Mouse (Mus musculus) limb, embryonic 12.5 days (tissue): ENCODE data around the gene Slc6a6. TPM values are rescaled to one million over a fixed set of nuclear protein-coding genes. Genes with fewer than 3 reads are reported as not detected.

Experiments used
- ATAC-seq: fragments of 200-750 bp; cut with Nextera tagmentation; 2 replicates; pipeline ENCODE4 v1.8.0; 2017; ENCODE audit warnings: low read depth, moderate TSS enrichment; ENCODE audit not compliant: insufficient number of reproducible peaks, insufficient read depth, low FRiP score, low TSS enrichment
- H3K27ac ChIP-seq: fragments of 300-500 bp; sonication (generic); 2 replicates; pipeline ENCODE4 v1.5.1; 2016; ENCODE audit warnings: mild to moderate bottlenecking, moderate library complexity
- H3K27me3 ChIP-seq: fragments of 300-500 bp; sonication (generic); 2 replicates; pipeline ENCODE4 v1.6.1; 2016; ENCODE audit warnings: mild to moderate bottlenecking, moderate library complexity
- H3K36me3 ChIP-seq: fragments of 300-500 bp; sonication (generic); 2 replicates; pipeline ENCODE4 v1.6.1; 2016; ENCODE audit warnings: mild to moderate bottlenecking, moderate library complexity
- H3K4me1 ChIP-seq: fragments of 300-500 bp; sonication (generic); replicated peaks from 2 replicates; pipeline ENCODE4 v1.6.1; 2016
- H3K4me2 ChIP-seq: fragments of 300-500 bp; sonication (generic); 2 replicates; pipeline ENCODE4 v1.6.1; 2016; ENCODE audit warnings: mild to moderate bottlenecking, moderate library complexity
- H3K4me3 ChIP-seq: fragments of 300-500 bp; sonication (generic); replicated peaks from 2 replicates; pipeline ENCODE4 v1.5.1; 2016; ENCODE audit warnings: mild to moderate bottlenecking
- H3K9ac ChIP-seq: fragments of 300-500 bp; sonication (generic); replicated peaks from 2 replicates; pipeline ENCODE4 v1.6.1; 2016; ENCODE audit warnings: mild to moderate bottlenecking, moderate library complexity
- H3K9me3 ChIP-seq: fragments of 300-500 bp; sonication (generic); 2 replicates; pipeline ENCODE4 v1.6.1; 2016; ENCODE audit warnings: mild to moderate bottlenecking, moderate library complexity
- WGBS: fragments of 180-500 bp; shearing (Covaris S2); methylation state at CpG from one replicate; pipeline ENCODE4 v1.1.7; 2016; 5-methylcytosine and 5-hydroxymethylcytosine counted together
- polyA plus RNA-seq: library from polyadenylated mRNA; unstranded; fragments of >200 nt; fragmentation: Nextera tagmentation; extraction: Ambion mirVana; gene quantifications from 2 replicates; pipeline ENCODE4 v1.2.1, GENCODE M21; 2016

Slc6a6 gene
- polyA plus RNA-seq, result 45.4 and 47.1 TPM in 2 replicates

GRCm38 (mm10) chr6:91683602-91684473 lies at the start of gene Slc6a6:
Gene Slc6a6, plus strand, starts transcription at chr6:91684053.
- Histone ChIP-seq H3K4me1 (peaks cover 37% of the 10 kb centered on the region), H3K4me2 (peak within 1 kb of the TSS; percentile 96), H3K9me3 (no peaks in the 10 kb centered on the region), H3K27ac (peak within 1 kb of the TSS; percentile 87), H3K9ac (peak within 1 kb of the TSS; percentile 88), H3K36me3 (no peaks in the 10 kb centered on the region), H3K4me3 (peak within 1 kb of the TSS; percentile 84), H3K27me3 (no peaks in the 10 kb centered on the region)
- peak; percentile 72 for ATAC-seq
- under 1% methylated on average over 59 of the region's 69 CpGs for WGBS

GRCm38 (mm10) chr6:91634417-91634816 lies 49.4 kb upstream of the Slc6a6 start:
- WGBS, result 75% methylated on average over 2 of the region's 2 CpGs
- H3K4me1 ChIP-seq, result peaks cover 8% of the 10 kb centered on the region
- no peaks in the 10 kb centered on the region for H3K36me3 ChIP-seq
- ATAC-seq, result no peak
- no peak overlapping the region for H3K9ac ChIP-seq
- H3K9me3 ChIP-seq, result no peaks in the 10 kb centered on the region
- no peak overlapping the region for H3K27ac ChIP-seq
- no peak overlapping the region for H3K4me2 ChIP-seq
- H3K4me3 ChIP-seq, result no peak overlapping the region
- H3K27me3 ChIP-seq, result no peaks in the 10 kb centered on the region

- Histone ChIP-seq H3K4me2 (no peak overlapping the region), H3K4me3 (no peak overlapping the region), H3K4me1 (peaks cover 8% of the 10 kb centered on the region), H3K27ac (no peak overlapping the region), H3K9ac (no peak overlapping the region), H3K9me3 (no peaks in the 10 kb centered on the region), H3K36me3 (no peaks in the 10 kb centered on the region), H3K27me3 (no peaks in the 10 kb centered on the region)
- ATAC-seq, result no peak
- WGBS, result 67% methylated on average over 2 of the region's 2 CpGs
Measured at GRCm38 (mm10) chr6:91634876-91635275, 49.0 kb upstream of the Slc6a6 start.

- peak overlapping the region; percentile 27 for H3K4me2 ChIP-seq
- WGBS, result 28% methylated on average over 9 of the region's 9 CpGs
- H3K4me3 ChIP-seq, result no peak overlapping the region
Measured at GRCm38 (mm10) chr6:91638204-91638995, 45.5 kb upstream of the Slc6a6 start.

GRCm38 (mm10) chr6:91643011-91643410 lies 40.8 kb upstream of the Slc6a6 start:
- H3K4me2 ChIP-seq, result no peak overlapping the region
- no peaks in the 10 kb centered on the region for H3K27me3 ChIP-seq
- no peak overlapping the region for H3K9ac ChIP-seq
- no peak for ATAC-seq
- 85% methylated on average over 5 of the region's 5 CpGs for WGBS
- H3K36me3 ChIP-seq, result no peaks in the 10 kb centered on the region
- H3K4me1 ChIP-seq, result peaks cover 12% of the 10 kb centered on the region
- no peak overlapping the region for H3K27ac ChIP-seq
- H3K4me3 ChIP-seq, result no peak overlapping the region
- H3K9me3 ChIP-seq, result no peaks in the 10 kb centered on the region

More at GRCm38 (mm10) chr6:91638204-91638995, 45.5 kb upstream of the Slc6a6 start:
- ATAC-seq, result 0 out of 2 replicates have a peak, but pooled peaks have one; percentile 44
- peak overlapping the region; percentile 78 for H3K27ac ChIP-seq
- H3K27me3 ChIP-seq, result no peaks in the 10 kb centered on the region
- H3K4me1 ChIP-seq, result peaks cover 8% of the 10 kb centered on the region
- H3K36me3 ChIP-seq, result no peaks in the 10 kb centered on the region
- no peak overlapping the region for H3K9ac ChIP-seq
- no peaks in the 10 kb centered on the region for H3K9me3 ChIP-seq

GRCm38 (mm10) chr6:91643416-91643921 lies 40.4 kb upstream of the Slc6a6 start:
- Histone ChIP-seq H3K4me3 (no peak overlapping the region), H3K27me3 (no peaks in the 10 kb centered on the region), H3K27ac (no peak overlapping the region), H3K9ac (no peak overlapping the region), H3K36me3 (no peaks in the 10 kb centered on the region), H3K9me3 (no peaks in the 10 kb centered on the region), H3K4me2 (no peak overlapping the region), H3K4me1 (peaks cover 8% of the 10 kb centered on the region)
- ATAC-seq, result no peak
- 84% methylated on average over 2 of the region's 2 CpGs for WGBS

GRCm38 (mm10) chr6:91646019-91646418 lies 37.8 kb upstream of the Slc6a6 start:
- WGBS, result 46% methylated on average over 10 of the region's 10 CpGs
- H3K4me3 ChIP-seq, result no peak overlapping the region
- no peaks in the 10 kb centered on the region for H3K27me3 ChIP-seq
- H3K36me3 ChIP-seq, result no peaks in the 10 kb centered on the region
- H3K27ac ChIP-seq, result 0 out of 2 replicates have a peak overlapping the region, but pooled peaks have one; percentile 41
- H3K4me1 ChIP-seq, result peaks cover 8% of the 10 kb centered on the region
- H3K9me3 ChIP-seq, result no peaks in the 10 kb centered on the region
- ATAC-seq, result 0 out of 2 replicates have a peak, but pooled peaks have one; percentile 22
- H3K4me2 ChIP-seq, result no peak overlapping the region
- no peak overlapping the region for H3K9ac ChIP-seq

- H3K9ac ChIP-seq, result no peak overlapping the region
- H3K4me3 ChIP-seq, result no peak overlapping the region
Measured at GRCm38 (mm10) chr6:91646822-91647221, 37.0 kb upstream of the Slc6a6 start.

GRCm38 (mm10) chr6:91647385-91647791 lies 36.5 kb upstream of the Slc6a6 start:
- no peaks in the 10 kb centered on the region for H3K36me3 ChIP-seq
- H3K27me3 ChIP-seq, result no peaks in the 10 kb centered on the region
- H3K4me3 ChIP-seq, result no peak overlapping the region
- 54% methylated on average over 9 of the region's 9 CpGs for WGBS
- peaks cover 8% of the 10 kb centered on the region for H3K4me1 ChIP-seq
- no peak overlapping the region for H3K9ac ChIP-seq
- H3K4me2 ChIP-seq, result no peak overlapping the region
- ATAC-seq, result 0 out of 2 replicates have a peak, but pooled peaks have one; percentile 33
- no peaks in the 10 kb centered on the region for H3K9me3 ChIP-seq
- no peak overlapping the region for H3K27ac ChIP-seq

More at GRCm38 (mm10) chr6:91646822-91647221, 37.0 kb upstream of the Slc6a6 start:
- H3K27me3 ChIP-seq, result no peaks in the 10 kb centered on the region
- H3K4me1 ChIP-seq, result peaks cover 8% of the 10 kb centered on the region
- H3K4me2 ChIP-seq, result no peak overlapping the region
- WGBS, result 58% methylated on average over 4 of the region's 4 CpGs
- H3K9me3 ChIP-seq, result no peaks in the 10 kb centered on the region
- no peaks in the 10 kb centered on the region for H3K36me3 ChIP-seq
- ATAC-seq, result no peak
- H3K27ac ChIP-seq, result no peak overlapping the region

- Histone ChIP-seq H3K4me2 (no peak overlapping the region), H3K27me3 (no peaks in the 10 kb centered on the region), H3K9ac (no peak overlapping the region), H3K27ac (no peak overlapping the region), H3K36me3 (no peaks in the 10 kb centered on the region), H3K4me3 (no peak overlapping the region), H3K9me3 (no peaks in the 10 kb centered on the region), H3K4me1 (peaks cover 8% of the 10 kb centered on the region)
- WGBS, result 72% methylated on average over 9 of the region's 9 CpGs
- ATAC-seq, result no peak
Measured at GRCm38 (mm10) chr6:91650255-91650654, 33.6 kb upstream of the Slc6a6 start.

- no peak overlapping the region for H3K4me2 ChIP-seq
- no peak overlapping the region for H3K27ac ChIP-seq
- no peaks in the 10 kb centered on the region for H3K9me3 ChIP-seq
- 71% methylated on average over 3 of the region's 3 CpGs for WGBS
- no peaks in the 10 kb centered on the region for H3K36me3 ChIP-seq
- no peak overlapping the region for H3K9ac ChIP-seq
- no peaks in the 10 kb centered on the region for H3K4me1 ChIP-seq
- H3K27me3 ChIP-seq, result no peaks in the 10 kb centered on the region
- no peak overlapping the region for H3K4me3 ChIP-seq
- no peak for ATAC-seq
Measured at GRCm38 (mm10) chr6:91652296-91652695, 31.6 kb upstream of the Slc6a6 start.
